Mouse (Mus musculus): ENCODE results near the gene Gm10577. TPM values are rescaled to one million over a fixed set of nuclear protein-coding genes. Genes with fewer than 3 reads are reported as not detected.

The Gm10577 gene
- polyA plus RNA-seq, 1 experiment from 2014 or later = not detected

DNA sequence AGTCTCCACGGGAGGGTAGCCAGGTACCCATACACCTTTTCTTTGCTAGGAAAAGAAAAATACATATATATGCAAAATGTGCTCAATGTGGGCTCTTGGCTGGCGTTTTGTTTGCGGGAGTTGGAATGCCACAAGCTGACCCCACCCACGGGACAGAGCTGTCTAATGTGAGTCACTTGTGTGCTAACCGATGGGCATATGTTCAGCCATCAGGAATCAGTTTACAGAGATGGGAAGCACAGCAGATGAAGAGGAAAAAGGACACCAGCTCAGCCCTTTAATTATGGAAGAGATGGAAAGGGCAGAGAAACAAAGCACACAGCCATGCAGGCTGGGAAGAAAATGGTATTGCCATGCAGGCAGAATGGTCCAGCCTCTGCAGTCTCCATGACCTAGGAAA lies 6.1 kb upstream of the Gm10577 start:
- Histone ChIP-seq H3K4me1 (no peaks in the 10 kb centered on the region), H3K27ac (no peak overlapping the region), H3K27me3 (ENCODE audit: low read depth, poor library complexity, severe bottlenecking) (no peaks in the 10 kb centered on the region), H3K9me3 (replicated peaks) (peaks cover 5% of the 10 kb centered on the region; the same call in 1 of the 2 replicates), H3K36me3 (no peaks in the 10 kb centered on the region), H3K4me3 (no peak overlapping the region)
- DNase-seq (ENCODE audit: low spot score) = no peak
- WGBS = 87% methylated on average over 5 of the region's 5 CpGs

DNA sequence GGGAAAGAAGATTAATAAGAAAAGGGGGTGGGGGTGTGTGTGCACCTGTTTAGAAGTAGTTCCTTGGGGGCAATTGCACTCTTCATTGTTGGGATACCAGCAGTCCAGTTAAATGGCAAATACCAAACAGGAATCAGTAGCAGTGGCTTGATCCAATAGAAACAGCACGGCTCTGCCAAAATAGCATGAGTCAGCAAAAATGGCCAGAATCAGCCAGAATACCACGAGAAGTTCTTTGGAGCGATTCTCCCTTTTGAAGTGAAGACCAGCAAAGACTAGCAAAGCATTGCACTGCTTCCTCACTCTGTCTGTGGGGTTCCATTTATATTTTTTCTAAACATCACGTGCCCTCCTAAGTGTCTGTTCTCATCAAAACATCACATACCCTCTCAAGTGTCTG lies 2.7 kb downstream of the Gm10577 start:
- DNase-seq (ENCODE audit: low spot score) = no peak
- WGBS = 89% methylated on average over 4 of the region's 4 CpGs

DNA sequence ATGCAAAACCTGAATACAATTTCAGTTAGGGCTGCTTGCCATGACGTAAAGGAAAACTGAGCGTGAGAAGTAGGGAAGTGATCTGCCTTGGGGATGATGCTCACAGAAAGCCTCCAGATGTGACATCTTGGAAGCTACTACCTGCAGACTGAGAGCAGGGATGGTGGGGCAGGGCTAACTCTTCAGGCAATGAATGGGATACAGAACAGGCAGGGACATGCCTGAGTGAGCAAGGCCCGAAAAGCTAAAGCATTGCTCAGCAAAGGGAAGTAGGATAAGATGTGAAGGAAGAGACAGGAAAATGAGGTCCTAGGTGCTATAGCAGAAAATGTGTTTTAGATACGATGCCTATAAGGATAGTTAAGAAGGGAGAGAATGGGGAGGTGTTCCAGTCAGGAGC lies 11.4 kb downstream of the Gm10577 start:
- no peaks in the 10 kb centered on the region for H3K4me1 ChIP-seq
- H3K9me3 ChIP-seq (replicated peaks) = no peaks in the 10 kb centered on the region
- no peaks in the 10 kb centered on the region for H3K27me3 ChIP-seq (ENCODE audit: low read depth, poor library complexity, severe bottlenecking)
- DNase-seq (ENCODE audit: low spot score) = no peak
- no peak overlapping the region for H3K4me3 ChIP-seq
- H3K36me3 ChIP-seq = peaks cover 31% of the 10 kb centered on the region
- H3K27ac ChIP-seq = no peak overlapping the region
- 90% methylated on average over 4 of the region's 4 CpGs for WGBS

More for the DNA sequence above, 2.7 kb downstream of the Gm10577 start:
- Histone ChIP-seq H3K27ac (no peak overlapping the region), H3K4me3 (no peak overlapping the region), H3K4me1 (no peaks in the 10 kb centered on the region), H3K27me3 (ENCODE audit: low read depth, poor library complexity, severe bottlenecking) (no peaks in the 10 kb centered on the region), H3K9me3 (replicated peaks) (peaks cover 1% of the 10 kb centered on the region; the same call in 1 of the 2 replicates), H3K36me3 (no peaks in the 10 kb centered on the region)

DNA sequence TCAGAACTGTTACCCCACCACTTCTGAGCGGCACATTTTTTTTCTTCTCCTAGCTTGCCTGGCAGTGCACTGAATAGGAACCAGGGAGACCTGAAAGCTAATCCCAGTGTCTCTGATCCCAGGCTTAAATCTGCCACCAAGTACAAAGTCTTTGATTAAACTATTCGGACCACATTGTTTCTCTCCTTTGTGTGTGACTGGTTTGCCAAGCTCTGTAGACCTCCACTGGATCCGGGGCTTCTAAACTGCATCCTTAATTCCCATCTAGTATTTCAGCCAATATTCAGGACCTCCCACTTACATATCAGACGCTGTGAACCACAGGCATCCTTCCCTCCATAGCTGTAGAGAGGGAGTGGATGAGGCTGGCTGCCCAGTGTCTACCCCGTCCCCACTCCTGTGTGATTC lies 12.1 kb downstream of the Gm10577 start:
- no peak for DNase-seq (ENCODE audit: low spot score)
- no peak overlapping the region for H3K4me3 ChIP-seq
- H3K9me3 ChIP-seq (replicated peaks) = no peaks in the 10 kb centered on the region
- 83% methylated on average over 5 of the region's 5 CpGs for WGBS
- peaks cover 37% of the 10 kb centered on the region for H3K36me3 ChIP-seq
- H3K27me3 ChIP-seq (ENCODE audit: low read depth, poor library complexity, severe bottlenecking) = no peaks in the 10 kb centered on the region
- H3K4me1 ChIP-seq = no peaks in the 10 kb centered on the region
- no peak overlapping the region for H3K27ac ChIP-seq

DNA sequence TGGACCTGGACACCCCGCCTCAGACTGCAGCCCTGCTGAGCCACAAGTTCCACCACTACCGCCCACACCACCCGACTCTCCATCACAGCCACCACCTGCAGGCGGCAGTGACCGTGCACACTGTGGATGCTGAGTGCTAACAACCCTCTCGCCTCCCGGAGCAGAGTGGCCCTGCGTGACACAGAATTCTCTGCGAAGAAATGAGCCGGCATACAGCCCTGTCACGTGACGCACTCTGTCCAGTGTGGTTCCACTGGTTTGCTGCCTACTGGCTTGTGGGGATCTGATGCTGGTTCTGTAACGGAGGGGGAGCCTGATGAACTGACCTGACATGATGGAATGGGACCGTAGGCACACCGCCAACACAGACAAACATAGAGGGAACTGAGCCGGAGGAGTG lies 17.5 kb downstream of the Gm10577 start:
- no peaks in the 10 kb centered on the region for H3K4me1 ChIP-seq
- H3K4me3 ChIP-seq = no peak overlapping the region
- H3K27me3 ChIP-seq (ENCODE audit: low read depth, poor library complexity, severe bottlenecking) = no peaks in the 10 kb centered on the region
- peaks cover 86% of the 10 kb centered on the region for H3K36me3 ChIP-seq
- no peak overlapping the region for H3K27ac ChIP-seq
- DNase-seq (ENCODE audit: low spot score) = no peak
- 97% methylated on average over 16 of the region's 16 CpGs for WGBS
- no peaks in the 10 kb centered on the region for H3K9me3 ChIP-seq (replicated peaks)

DNA sequence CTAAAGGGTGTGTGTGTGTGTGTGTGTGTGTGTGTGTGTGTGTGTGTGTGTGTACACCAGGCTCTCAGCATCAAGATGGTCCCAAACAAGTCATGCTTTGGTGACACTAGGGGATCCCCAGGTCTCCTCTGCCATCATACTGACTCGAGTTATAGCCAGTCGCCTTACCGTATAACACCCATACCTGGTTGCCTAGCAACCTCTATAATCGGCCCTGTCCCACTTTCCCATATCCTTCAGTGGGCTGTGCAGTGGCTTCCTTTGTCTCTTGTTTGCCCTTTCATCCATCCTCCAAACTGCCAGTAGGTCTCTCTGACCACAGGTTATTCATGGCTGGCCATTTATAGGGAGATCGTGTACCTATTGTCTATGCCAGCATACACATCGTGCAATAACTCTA lies 19.4 kb downstream of the Gm10577 start:
- no peaks in the 10 kb centered on the region for H3K27me3 ChIP-seq (ENCODE audit: low read depth, poor library complexity, severe bottlenecking)
- H3K9me3 ChIP-seq (replicated peaks) = no peaks in the 10 kb centered on the region
- no peak for DNase-seq (ENCODE audit: low spot score)
- WGBS = 95% methylated on average over 6 of the region's 6 CpGs
- peaks cover 89% of the 10 kb centered on the region for H3K36me3 ChIP-seq
- H3K4me1 ChIP-seq = no peaks in the 10 kb centered on the region
- no peak overlapping the region for H3K4me3 ChIP-seq
- no peak overlapping the region for H3K27ac ChIP-seq

DNA sequence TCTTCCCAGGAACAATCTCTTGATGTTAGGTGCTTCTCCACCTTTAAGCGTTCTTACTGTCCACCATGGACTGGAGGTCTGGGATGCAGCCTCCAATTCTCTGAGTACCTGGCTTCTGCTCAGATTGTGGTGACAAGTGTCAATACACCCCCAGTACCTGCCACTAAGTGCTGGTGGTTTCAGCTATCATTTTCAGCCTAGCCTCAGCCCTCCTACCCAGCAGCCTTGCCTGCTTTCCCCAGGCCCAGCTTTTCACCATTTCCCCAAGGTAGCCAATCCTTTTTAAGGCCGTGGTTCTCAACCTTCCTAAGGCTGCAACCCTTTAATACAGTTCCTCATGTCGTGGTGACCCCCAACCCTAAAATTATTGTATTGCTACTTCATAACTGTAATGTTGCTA lies 19.9 kb downstream of the Gm10577 start:
- Histone ChIP-seq H3K27ac (no peak overlapping the region), H3K9me3 (replicated peaks) (no peaks in the 10 kb centered on the region), H3K36me3 (peaks cover 89% of the 10 kb centered on the region), H3K27me3 (ENCODE audit: low read depth, poor library complexity, severe bottlenecking) (no peaks in the 10 kb centered on the region), H3K4me3 (no peak overlapping the region), H3K4me1 (no peaks in the 10 kb centered on the region)
- no peak for DNase-seq (ENCODE audit: low spot score)
- WGBS = 91% methylated on average over 3 of the region's 3 CpGs

DNA sequence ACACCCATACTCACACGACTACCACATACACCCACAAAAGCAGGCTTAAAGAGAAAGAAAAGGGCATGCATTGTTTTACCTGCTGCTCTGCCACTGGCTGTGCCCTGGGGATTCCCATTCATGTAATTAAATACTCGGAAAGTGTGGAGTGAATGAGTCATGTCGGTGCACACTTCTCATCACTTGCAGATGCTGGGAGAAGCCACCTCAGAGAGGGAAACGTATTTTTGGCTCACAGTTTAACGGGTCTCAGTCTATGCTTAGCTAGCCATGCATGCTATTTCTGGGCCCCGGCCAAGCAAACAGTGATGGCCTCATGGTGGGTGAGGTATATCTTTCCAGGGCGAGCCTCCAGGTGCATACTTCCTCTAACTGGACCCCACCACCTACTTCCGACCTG lies 21.6 kb downstream of the Gm10577 start:
- H3K27ac ChIP-seq = no peak overlapping the region
- 89% methylated on average over 8 of the region's 8 CpGs for WGBS
- H3K36me3 ChIP-seq = peaks cover 89% of the 10 kb centered on the region
- H3K9me3 ChIP-seq (replicated peaks) = no peaks in the 10 kb centered on the region
- H3K4me1 ChIP-seq = no peaks in the 10 kb centered on the region
- no peak for DNase-seq (ENCODE audit: low spot score)
- H3K4me3 ChIP-seq = no peak overlapping the region
- H3K27me3 ChIP-seq (ENCODE audit: low read depth, poor library complexity, severe bottlenecking) = no peaks in the 10 kb centered on the region

DNA sequence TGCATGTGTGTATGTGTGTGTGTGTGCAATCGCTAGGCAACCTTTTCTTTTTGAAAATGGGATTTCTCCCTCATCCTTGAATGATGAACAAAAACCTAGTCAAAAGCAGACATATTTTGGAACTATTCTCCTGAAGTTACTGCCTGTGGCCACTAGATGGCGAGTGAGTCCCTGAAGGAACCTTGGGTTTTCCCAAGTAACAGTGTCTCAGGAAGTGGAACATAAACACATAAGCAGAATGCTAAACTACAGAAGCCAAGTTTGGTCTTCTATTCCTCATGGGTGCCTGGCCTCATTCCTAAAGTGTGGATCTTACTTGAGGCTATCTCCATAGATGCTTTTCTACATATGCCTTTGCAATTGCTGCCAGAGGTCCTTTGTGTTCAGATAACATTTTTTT lies 22.4 kb downstream of the Gm10577 start:
- no peaks in the 10 kb centered on the region for H3K9me3 ChIP-seq (replicated peaks)
- DNase-seq (ENCODE audit: low spot score) = peak; percentile 54
- H3K27ac ChIP-seq = no peak overlapping the region
- no peaks in the 10 kb centered on the region for H3K27me3 ChIP-seq (ENCODE audit: low read depth, poor library complexity, severe bottlenecking)
- H3K4me1 ChIP-seq = no peaks in the 10 kb centered on the region
- WGBS = 31% methylated on average over 2 of the region's 2 CpGs
- no peak overlapping the region for H3K4me3 ChIP-seq
- peaks cover 89% of the 10 kb centered on the region for H3K36me3 ChIP-seq

DNA sequence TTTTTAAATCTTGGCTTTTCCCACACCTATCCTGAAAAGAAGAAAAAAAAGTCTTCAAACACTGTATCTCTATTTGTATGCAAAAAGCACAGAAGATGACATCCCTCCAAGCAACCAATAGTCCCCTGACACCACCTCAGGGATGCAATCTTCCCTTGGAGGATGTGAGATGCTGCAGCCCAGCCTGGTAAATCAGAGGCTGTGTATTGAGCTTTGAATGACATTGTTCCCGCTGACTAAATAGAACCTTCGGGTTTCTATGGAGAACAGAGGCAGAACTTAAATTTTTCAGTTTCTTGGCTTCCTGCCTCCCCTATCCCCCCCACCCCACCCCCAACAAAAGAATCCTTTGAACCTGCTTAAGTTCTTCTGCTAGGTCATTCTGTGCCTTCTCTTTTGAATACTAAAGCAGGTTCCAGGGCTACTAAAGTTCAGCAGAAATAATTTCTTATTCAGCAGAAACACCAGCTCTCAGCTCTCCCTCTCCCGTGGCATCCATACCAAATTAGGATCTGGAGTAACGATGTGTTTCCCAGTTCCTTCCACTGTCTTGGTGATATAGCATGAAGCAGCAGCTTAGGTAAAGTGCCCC lies 24.3 kb downstream of the Gm10577 start:
- Histone ChIP-seq H3K27ac (no peak overlapping the region), H3K9me3 (replicated peaks) (no peaks in the 10 kb centered on the region), H3K36me3 (peaks cover 90% of the 10 kb centered on the region), H3K4me3 (no peak overlapping the region), H3K27me3 (ENCODE audit: low read depth, poor library complexity, severe bottlenecking) (no peaks in the 10 kb centered on the region), H3K4me1 (no peaks in the 10 kb centered on the region)
- DNase-seq (ENCODE audit: low spot score) = no peak
- WGBS = 93% methylated on average over 4 of the region's 4 CpGs

DNA sequence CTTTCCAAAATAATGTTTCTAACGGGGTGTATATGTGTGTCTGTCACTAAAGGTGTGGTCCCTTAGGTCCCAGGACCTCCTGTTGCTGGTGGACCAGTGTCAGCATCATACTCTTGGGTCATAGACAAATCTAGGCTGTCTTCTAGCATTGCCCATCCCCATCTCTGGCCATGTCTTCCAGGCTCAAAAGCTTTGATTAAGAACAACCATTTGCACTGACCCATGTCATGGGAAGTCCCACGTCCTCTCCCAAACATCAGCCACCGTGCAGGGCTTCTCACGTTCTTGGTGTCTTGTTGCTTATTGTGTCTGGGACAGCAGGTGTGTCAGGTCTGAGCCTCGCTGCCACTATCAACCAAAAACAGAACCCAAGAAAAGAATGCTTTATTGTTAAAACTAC lies 24.9 kb downstream of the Gm10577 start:
- Histone ChIP-seq H3K4me3 (no peak overlapping the region), H3K4me1 (no peaks in the 10 kb centered on the region), H3K9me3 (replicated peaks) (no peaks in the 10 kb centered on the region), H3K27ac (no peak overlapping the region), H3K36me3 (peaks cover 90% of the 10 kb centered on the region), H3K27me3 (ENCODE audit: low read depth, poor library complexity, severe bottlenecking) (no peaks in the 10 kb centered on the region)
- WGBS = 92% methylated on average over 5 of the region's 5 CpGs
- DNase-seq (ENCODE audit: low spot score) = no peak

DNA sequence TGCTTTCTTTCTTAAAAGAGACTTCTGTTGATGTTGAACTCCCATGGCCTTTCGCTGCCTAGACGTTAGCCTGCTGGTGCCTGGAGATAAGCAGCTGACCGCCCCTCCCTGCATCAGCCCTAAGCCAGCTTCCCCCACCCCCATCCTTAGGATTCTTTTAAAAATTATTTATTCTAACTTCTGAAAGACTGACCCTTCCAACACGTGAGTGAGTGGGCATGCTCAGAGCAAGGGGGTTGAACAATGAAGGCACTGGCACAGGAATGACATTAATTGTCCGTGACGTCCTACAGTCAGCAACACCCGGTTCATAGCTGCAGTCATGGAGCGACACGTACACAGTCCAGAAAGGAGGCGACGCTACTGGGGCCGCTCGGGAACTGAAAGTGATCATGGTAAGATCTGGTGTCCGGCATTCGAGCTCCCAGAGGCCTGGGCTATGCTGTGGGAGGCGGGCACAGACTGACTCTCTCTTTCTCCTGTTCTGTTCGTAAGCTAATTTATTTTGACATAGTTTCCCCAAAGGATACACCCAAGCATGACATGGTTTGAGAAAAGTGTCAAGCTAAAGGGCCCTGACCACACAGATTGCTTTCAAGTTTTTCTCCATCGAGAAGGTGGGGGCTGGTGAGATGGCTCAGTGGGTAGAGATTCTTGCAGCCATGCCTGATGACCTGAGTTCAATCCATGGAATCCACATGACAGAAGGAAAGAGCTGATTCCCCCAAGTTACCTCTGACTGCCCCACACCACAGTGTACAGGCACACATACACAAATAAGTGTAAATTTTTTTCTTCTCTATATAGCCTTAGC lies 25.8 kb downstream of the Gm10577 start:
- Histone ChIP-seq H3K4me1 (no peaks in the 10 kb centered on the region), H3K9me3 (replicated peaks) (no peaks in the 10 kb centered on the region), H3K4me3 (no peak overlapping the region), H3K27ac (no peak overlapping the region), H3K27me3 (ENCODE audit: low read depth, poor library complexity, severe bottlenecking) (no peaks in the 10 kb centered on the region), H3K36me3 (peaks cover 90% of the 10 kb centered on the region)
- DNase-seq (ENCODE audit: low spot score) = no peak
- 85% methylated on average over 18 of the region's 18 CpGs for WGBS

DNA sequence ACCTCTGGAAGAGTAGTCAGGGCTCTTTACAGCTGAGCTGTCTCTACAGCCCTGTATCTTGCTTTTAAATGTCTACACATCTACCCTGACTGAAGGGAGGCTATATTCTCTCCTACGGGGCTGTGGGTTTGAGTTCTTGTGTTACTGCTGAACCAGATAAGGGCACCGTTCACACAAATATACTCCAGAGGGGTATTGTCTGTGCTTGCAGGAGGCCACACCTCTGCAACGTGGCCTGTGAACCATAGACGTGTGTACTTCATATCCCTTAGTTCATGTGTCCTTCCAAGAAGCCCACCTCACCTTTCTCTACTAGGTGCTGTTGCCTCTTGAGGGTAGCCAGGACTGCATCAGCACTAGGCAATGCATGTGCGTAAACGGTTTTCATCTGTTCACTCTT lies 28.4 kb downstream of the Gm10577 start:
- WGBS = 96% methylated on average over 6 of the region's 6 CpGs
- Histone ChIP-seq H3K27ac (no peak overlapping the region), H3K4me3 (no peak overlapping the region)

More for the DNA sequence above, 28.4 kb downstream of the Gm10577 start:
- Histone ChIP-seq H3K4me1 (no peaks in the 10 kb centered on the region), H3K9me3 (replicated peaks) (no peaks in the 10 kb centered on the region), H3K27me3 (ENCODE audit: low read depth, poor library complexity, severe bottlenecking) (no peaks in the 10 kb centered on the region), H3K36me3 (peaks cover 99% of the 10 kb centered on the region)
- no peak for DNase-seq (ENCODE audit: low spot score)

Measured in limb, embryonic 10.5 days (tissue).